Comparison of ENCODE assay signal across 19 mouse cellular contexts in the genomic region with DNA sequence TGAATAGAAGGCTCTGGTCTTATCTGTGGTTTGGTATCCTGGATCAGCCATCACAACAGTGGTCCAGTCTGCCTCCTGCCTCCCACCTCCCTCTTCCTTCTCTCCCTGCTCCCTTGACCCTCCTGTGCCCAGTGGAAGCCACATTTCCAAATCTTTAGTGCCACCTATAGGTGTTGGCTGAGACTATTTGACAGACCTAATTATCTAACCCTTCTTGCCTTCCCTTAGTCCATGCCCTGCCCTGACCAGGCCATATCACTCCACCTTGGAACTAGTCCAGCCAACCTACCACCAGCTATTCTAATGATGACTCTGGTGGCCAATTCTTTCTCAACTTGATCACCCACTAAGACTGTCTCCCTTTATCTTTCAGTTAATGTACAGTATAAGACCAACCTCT.
DNase-seq lines count a peak whose midpoint lies in the region; ATAC-seq and TF ChIP-seq lines count a peak whose summit lies in the region.
"Had no signal": no experiment of that assay in that cellular context is flagged by ENCODE, and none has a peak within 500 bp of the region (broad histone marks: within the 10 kb centered on the region; RNA-seq: fewer than 3 reads in every experiment).

No protein-coding gene starts in this region.

- ATAC-seq in cerebellum, adult (ENCODE audit: insufficient number of reproducible peaks, low FRiP score, low TSS enrichment) = 0 out of 2 replicates have a peak, but pooled peaks have one; percentile 36
- peak; percentile 53 for ATAC-seq in intestine, embryonic 16.5 days
- ATAC-seq in intestine, embryonic 15.5 days = no peak
- ATAC-seq in midbrain, embryonic 14.5 days (ENCODE audit: low FRiP score, low TSS enrichment) = no peak
- ATAC-seq in midbrain, embryonic 15.5 days (replicated peaks) = no peak
- no peak for ATAC-seq in intestine, postnatal 0 days
- ATAC-seq: CD4-positive, CD25-positive, alpha-beta regulatory T cell, adult 4 months had no signal

- TF ChIP-seq CTCF in intestine, postnatal 0 days (IDR thresholded peaks at IDR 0.05; ENCODE audit: low read depth) = 0 out of 2 replicates have a peak, but pooled peaks have one; percentile 13

- H3K27ac ChIP-seq in intestine, embryonic 16.5 days (ENCODE audit: low read length) = no peak overlapping the region
- no peak overlapping the region for H3K27ac ChIP-seq in intestine, embryonic 15.5 days
- no peak overlapping the region for H3K27ac ChIP-seq in midbrain, embryonic 14.5 days (replicated peaks; ENCODE audit: low read depth, low read length)
- H3K27ac ChIP-seq in midbrain, embryonic 15.5 days = no peak overlapping the region
- H3K27ac ChIP-seq in intestine, postnatal 0 days (ENCODE audit: low read depth, low read length) = no peak overlapping the region
- H3K27ac ChIP-seq: forebrain, embryonic 12.5 days; gastrocnemius, adult 2 months; heart, embryonic 13.5 days; hindbrain, embryonic 14.5 days; limb, embryonic 15.5 days; liver, embryonic 15.5 days had no signal

- no peaks in the 10 kb centered on the region for H3K4me1 ChIP-seq in intestine, embryonic 16.5 days (ENCODE audit: control insufficient read depth, insufficient read depth, low read length)
- no peaks in the 10 kb centered on the region for H3K4me1 ChIP-seq in intestine, embryonic 15.5 days (replicated peaks)
- no peaks in the 10 kb centered on the region for H3K4me1 ChIP-seq in midbrain, embryonic 14.5 days (ENCODE audit: control insufficient read depth, insufficient read depth, low read length)
- H3K4me1 ChIP-seq in midbrain, embryonic 15.5 days = no peaks in the 10 kb centered on the region
- no peaks in the 10 kb centered on the region for H3K4me1 ChIP-seq in intestine, postnatal 0 days (replicated peaks; ENCODE audit: control insufficient read depth, insufficient read depth, low read length)
- H3K4me1 ChIP-seq: forebrain, embryonic 12.5 days; heart, embryonic 13.5 days; limb, embryonic 15.5 days; liver, embryonic 15.5 days had no signal

- H3K36me3 ChIP-seq in intestine, embryonic 16.5 days (ENCODE audit: control insufficient read depth, insufficient read depth, low read length) = no peaks in the 10 kb centered on the region
- no peaks in the 10 kb centered on the region for H3K36me3 ChIP-seq in intestine, embryonic 15.5 days
- H3K36me3 ChIP-seq in midbrain, embryonic 14.5 days (ENCODE audit: control insufficient read depth, insufficient read depth, low read length) = no peaks in the 10 kb centered on the region
- H3K36me3 ChIP-seq in midbrain, embryonic 15.5 days (replicated peaks) = no peaks in the 10 kb centered on the region
- no peaks in the 10 kb centered on the region for H3K36me3 ChIP-seq in intestine, postnatal 0 days (ENCODE audit: control insufficient read depth, insufficient read depth)
- H3K36me3 ChIP-seq: forebrain, embryonic 12.5 days; G1E; heart, embryonic 13.5 days; limb, embryonic 15.5 days; liver, embryonic 15.5 days had no signal

- no peak overlapping the region for H3K9ac ChIP-seq in intestine, embryonic 16.5 days (ENCODE audit: low read depth, low read length)
- no peak overlapping the region for H3K9ac ChIP-seq in intestine, embryonic 15.5 days
- no peak overlapping the region for H3K9ac ChIP-seq in midbrain, embryonic 14.5 days (replicated peaks; ENCODE audit: low read length)
- no peak overlapping the region for H3K9ac ChIP-seq in midbrain, embryonic 15.5 days
- H3K9ac ChIP-seq in intestine, postnatal 0 days (ENCODE audit: low read depth, low read length) = no peak overlapping the region
- H3K9ac ChIP-seq: forebrain, embryonic 12.5 days; heart, embryonic 13.5 days; hindbrain, embryonic 14.5 days; limb, embryonic 15.5 days; liver, embryonic 15.5 days had no signal

- no peak overlapping the region for H3K4me2 ChIP-seq in intestine, embryonic 16.5 days (ENCODE audit: low read depth, low read length)
- no peak overlapping the region for H3K4me2 ChIP-seq in intestine, embryonic 15.5 days (replicated peaks)
- H3K4me2 ChIP-seq in midbrain, embryonic 14.5 days (ENCODE audit: low read length) = no peak overlapping the region
- H3K4me2 ChIP-seq in midbrain, embryonic 15.5 days = no peak overlapping the region
- H3K4me2 ChIP-seq in intestine, postnatal 0 days (replicated peaks; ENCODE audit: low read depth) = no peak overlapping the region
- H3K4me2 ChIP-seq: forebrain, embryonic 12.5 days; heart, embryonic 13.5 days; hindbrain, embryonic 14.5 days; limb, embryonic 15.5 days; liver, embryonic 15.5 days had no signal

- no peak overlapping the region for H3K4me3 ChIP-seq in intestine, embryonic 16.5 days (ENCODE audit: low read length)
- H3K4me3 ChIP-seq in intestine, embryonic 15.5 days (replicated peaks) = no peak overlapping the region
- no peak overlapping the region for H3K4me3 ChIP-seq in midbrain, embryonic 14.5 days (replicated peaks; ENCODE audit: low read depth, low read length)
- no peak overlapping the region for H3K4me3 ChIP-seq in midbrain, embryonic 15.5 days
- H3K4me3 ChIP-seq in intestine, postnatal 0 days (ENCODE audit: low read depth, low read length) = no peak overlapping the region
- H3K4me3 ChIP-seq: forebrain, embryonic 12.5 days; gastrocnemius, adult 2 months; heart, embryonic 13.5 days; limb, embryonic 15.5 days; liver, embryonic 15.5 days had no signal

- no peaks in the 10 kb centered on the region for H3K9me3 ChIP-seq in intestine, embryonic 16.5 days (ENCODE audit: control insufficient read depth, low read length)
- H3K9me3 ChIP-seq in intestine, embryonic 15.5 days = no peaks in the 10 kb centered on the region
- H3K9me3 ChIP-seq in midbrain, embryonic 14.5 days (ENCODE audit: control insufficient read depth, low read length) = no peaks in the 10 kb centered on the region
- no peaks in the 10 kb centered on the region for H3K9me3 ChIP-seq in midbrain, embryonic 15.5 days
- H3K9me3 ChIP-seq in intestine, postnatal 0 days (ENCODE audit: control insufficient read depth) = no peaks in the 10 kb centered on the region
- H3K9me3 ChIP-seq: forebrain, embryonic 12.5 days; G1E; heart, embryonic 13.5 days; limb, embryonic 15.5 days; liver, embryonic 15.5 days had no signal

- no peaks in the 10 kb centered on the region for H3K27me3 ChIP-seq in intestine, embryonic 16.5 days (replicated peaks; ENCODE audit: control insufficient read depth, insufficient read depth, low read length)
- no peaks in the 10 kb centered on the region for H3K27me3 ChIP-seq in intestine, embryonic 15.5 days (replicated peaks)
- no peaks in the 10 kb centered on the region for H3K27me3 ChIP-seq in midbrain, embryonic 14.5 days (ENCODE audit: control insufficient read depth, insufficient read depth, low read length)
- no peaks in the 10 kb centered on the region for H3K27me3 ChIP-seq in midbrain, embryonic 15.5 days (replicated peaks)
- no peaks in the 10 kb centered on the region for H3K27me3 ChIP-seq in intestine, postnatal 0 days (replicated peaks; ENCODE audit: control insufficient read depth, insufficient read depth, low read length)
- H3K27me3 ChIP-seq: forebrain, embryonic 12.5 days; heart, embryonic 13.5 days; limb, embryonic 15.5 days; liver, embryonic 15.5 days had no signal

- DNase-seq in cerebellum, postnatal 36 days = no peak
- DNase-seq in midbrain, embryonic 14.5 days = peak; percentile 17
- no peak for DNase-seq in urinary bladder, adult 2 months (ENCODE audit: low spot score)
- DNase-seq: gastrocnemius, adult 2 months; kidney, adult 11 months; kidney, postnatal 10 days; right cerebral cortex, adult 18-20 months had no signal

Comparison
In these comparisons a context has a peak if more than half of its experiments do, and no peak if none do; other contexts are left out.
1. ATAC-seq: peak in cerebellum, adult (single experiment) and intestine, embryonic 16.5 days (single experiment); none in intestine, embryonic 15.5 days (single experiment), midbrain, embryonic 14.5 days (single experiment), midbrain, embryonic 15.5 days (single experiment) and intestine, postnatal 0 days (single experiment).